Mouse (Mus musculus) stomach, postnatal 0 days (tissue): ENCODE measurements around the gene Col9a3. TPM values are rescaled to one million over a fixed set of nuclear protein-coding genes. Genes with fewer than 3 reads are reported as not detected.

ENCODE experiments used
- ATAC-seq: fragments of 200-750 bp; cut with Nextera tagmentation; 2 replicates; pipeline ENCODE4 v1.8.0; 2017; ENCODE audit not compliant: low FRiP score, low TSS enrichment
- DNase-seq: peaks from one replicate; pipeline ENCODE4 v3.0.0-alpha.2; 2016; ENCODE audit warnings: low spot score
- H3K27ac ChIP-seq: fragments of 300-500 bp; sonication (generic); replicated peaks from 2 replicates; pipeline ENCODE4 v1.5.1; 2014; ENCODE audit warnings: mild to moderate bottlenecking, control low read depth
- H3K27me3 ChIP-seq: fragments of 300-500 bp; sonication (generic); 2 replicates; pipeline ENCODE4 v1.6.1; 2014; ENCODE audit warnings: low read length; ENCODE audit not compliant: control insufficient read depth, insufficient read depth
- H3K36me3 ChIP-seq: fragments of 300-500 bp; sonication (generic); 2 replicates; pipeline ENCODE4 v1.6.1; 2014; ENCODE audit warnings: low read length, mixed read lengths; ENCODE audit not compliant: control insufficient read depth, insufficient read depth
- H3K4me1 ChIP-seq: fragments of 300-500 bp; sonication (generic); replicated peaks from 2 replicates; pipeline ENCODE4 v1.6.1; 2014; ENCODE audit warnings: antibody characterized with exemption; ENCODE audit not compliant: control insufficient read depth, insufficient read depth
- H3K4me2 ChIP-seq: fragments of 300-500 bp; sonication (generic); replicated peaks from 2 replicates; pipeline ENCODE4 v1.6.1; 2014; ENCODE audit warnings: low read depth, mild to moderate bottlenecking, control low read depth, moderate library complexity
- H3K4me3 ChIP-seq: fragments of 300-500 bp; sonication (generic); 2 replicates; pipeline ENCODE4 v1.5.1; 2014; ENCODE audit warnings: low read depth, low read length, control low read depth
- H3K9ac ChIP-seq: fragments of 300-500 bp; sonication (generic); 2 replicates; pipeline ENCODE4 v1.6.1; 2014; ENCODE audit warnings: mild to moderate bottlenecking, low read length, control low read depth, mixed read lengths
- H3K9me3 ChIP-seq: fragments of 300-500 bp; sonication (generic); 2 replicates; pipeline ENCODE4 v1.6.1; 2016; ENCODE audit warnings: low read length; ENCODE audit not compliant: control insufficient read depth
- CTCF ChIP-seq: IDR thresholded peaks from 2 replicates; pipeline ENCODE4 v1.5.1; 2016; ENCODE audit warnings: antibody characterized with exemption, low read depth, mild to moderate bottlenecking, moderate library complexity
- EP300 ChIP-seq: optimal IDR thresholded peaks from 2 replicates; pipeline ENCODE3; 2016; ENCODE audit warnings: antibody characterized with exemption
- WGBS: fragments of 180-500 bp; shearing (Covaris S2); extraction: QIAGEN DNeasy Blood & Tissue Kit; methylation state at CpG from one replicate; pipeline ENCODE4 v1.1.7; 2014; 5-methylcytosine and 5-hydroxymethylcytosine counted together
- polyA plus RNA-seq: library from polyadenylated mRNA; unstranded; fragments of >200 nt; fragmentation: Nextera tagmentation; extraction: Ambion mirVana; gene quantifications from 2 replicates; pipeline ENCODE4 v1.2.1, GENCODE M21; 2015

Col9a3 gene
- polyA plus RNA-seq = 1.6 TPM in 2 replicates

GRCm38 (mm10) chr2:180597490-180597889, at the start of gene Col9a3:
Gene Col9a3, plus strand, starts transcription at chr2:180597790.
- ATAC-seq (no peak), DNase-seq (no peak)
- Histone ChIP-seq H3K4me1 (no peaks in the 10 kb centered on the region), H3K9me3 (no peaks in the 10 kb centered on the region), H3K27ac (no peak within 1 kb of the TSS), H3K27me3 (no peaks in the 10 kb centered on the region), H3K9ac (no peak within 1 kb of the TSS; the same call in 1 of the 2 replicates), H3K4me3 (no peak within 1 kb of the TSS), H3K36me3 (peaks cover 6% of the 10 kb centered on the region), H3K4me2 (peak within 1 kb of the TSS; percentile 29; the same call in 1 of the 2 replicates)
- TF ChIP-seq CTCF (no peak), EP300 (no peak)
- WGBS = 51% methylated on average over 4 of the region's 4 CpGs

- no peak overlapping the region for H3K9ac ChIP-seq
- no peaks in the 10 kb centered on the region for H3K36me3 ChIP-seq
- ATAC-seq (no peak), DNase-seq (no peak)
- H3K9me3 ChIP-seq = no peaks in the 10 kb centered on the region
- no peaks in the 10 kb centered on the region for H3K27me3 ChIP-seq
- no peak overlapping the region for H3K4me2 ChIP-seq
- no peaks in the 10 kb centered on the region for H3K4me1 ChIP-seq
- H3K27ac ChIP-seq = no peak overlapping the region
- TF ChIP-seq CTCF = no peak
- no peak for TF ChIP-seq EP300
- no peak overlapping the region for H3K4me3 ChIP-seq
- WGBS = 75% methylated on average over 3 of the region's 3 CpGs
Measured at GRCm38 (mm10) chr2:180552340-180552739, 45.2 kb upstream of the Col9a3 start.

GRCm38 (mm10) chr2:180555219-180555618, 42.4 kb upstream of the Col9a3 start:
- 57% methylated on average over 3 of the region's 3 CpGs for WGBS
- no peak for ATAC-seq
- Histone ChIP-seq H3K4me3 (no peak overlapping the region), H3K9ac (no peak overlapping the region), H3K27me3 (no peaks in the 10 kb centered on the region), H3K4me1 (no peaks in the 10 kb centered on the region), H3K9me3 (no peaks in the 10 kb centered on the region), H3K4me2 (no peak overlapping the region), H3K36me3 (no peaks in the 10 kb centered on the region), H3K27ac (no peak overlapping the region)
- peak; percentile 53 for TF ChIP-seq CTCF
- no peak for TF ChIP-seq EP300
- no peak for DNase-seq

- Histone ChIP-seq H3K36me3 (no peaks in the 10 kb centered on the region), H3K4me1 (no peaks in the 10 kb centered on the region), H3K9me3 (no peaks in the 10 kb centered on the region), H3K4me2 (no peak overlapping the region), H3K9ac (no peak overlapping the region), H3K27ac (no peak overlapping the region), H3K4me3 (no peak overlapping the region), H3K27me3 (no peaks in the 10 kb centered on the region)
- no peak for TF ChIP-seq CTCF
- no peak for TF ChIP-seq EP300
- DNase-seq (no peak), ATAC-seq (no peak)
- 66% methylated on average over 3 of the region's 3 CpGs for WGBS
Measured at GRCm38 (mm10) chr2:180556470-180556869, 41.1 kb upstream of the Col9a3 start.

- H3K27me3 ChIP-seq = no peaks in the 10 kb centered on the region
Measured at GRCm38 (mm10) chr2:180560245-180560644, 37.3 kb upstream of the Col9a3 start.

GRCm38 (mm10) chr2:180562146-180562545, 35.4 kb upstream of the Col9a3 start:
- no peak overlapping the region for H3K4me2 ChIP-seq
- no peaks in the 10 kb centered on the region for H3K36me3 ChIP-seq
- no peak overlapping the region for H3K4me3 ChIP-seq
- no peak for ATAC-seq
- TF ChIP-seq EP300 = no peak
- TF ChIP-seq CTCF = peak; percentile 45
- no peaks in the 10 kb centered on the region for H3K9me3 ChIP-seq
- H3K4me1 ChIP-seq = no peaks in the 10 kb centered on the region
- 58% methylated on average over 5 of the region's 5 CpGs for WGBS
- H3K9ac ChIP-seq = no peak overlapping the region
- H3K27me3 ChIP-seq = no peaks in the 10 kb centered on the region
- H3K27ac ChIP-seq = no peak overlapping the region
- DNase-seq = no peak

More at GRCm38 (mm10) chr2:180560245-180560644, 37.3 kb upstream of the Col9a3 start:
- Histone ChIP-seq H3K27ac (no peak overlapping the region), H3K9me3 (no peaks in the 10 kb centered on the region), H3K4me3 (no peak overlapping the region), H3K9ac (no peak overlapping the region), H3K4me1 (no peaks in the 10 kb centered on the region), H3K36me3 (no peaks in the 10 kb centered on the region), H3K4me2 (no peak overlapping the region)
- WGBS = 55% methylated on average over 5 of the region's 5 CpGs
- TF ChIP-seq CTCF = peak; percentile 66
- no peak for TF ChIP-seq EP300
- ATAC-seq (no peak), DNase-seq (no peak)
